Mouse (Mus musculus): ENCODE results near the gene Sfmbt1.

Gene Sfmbt1

DNA sequence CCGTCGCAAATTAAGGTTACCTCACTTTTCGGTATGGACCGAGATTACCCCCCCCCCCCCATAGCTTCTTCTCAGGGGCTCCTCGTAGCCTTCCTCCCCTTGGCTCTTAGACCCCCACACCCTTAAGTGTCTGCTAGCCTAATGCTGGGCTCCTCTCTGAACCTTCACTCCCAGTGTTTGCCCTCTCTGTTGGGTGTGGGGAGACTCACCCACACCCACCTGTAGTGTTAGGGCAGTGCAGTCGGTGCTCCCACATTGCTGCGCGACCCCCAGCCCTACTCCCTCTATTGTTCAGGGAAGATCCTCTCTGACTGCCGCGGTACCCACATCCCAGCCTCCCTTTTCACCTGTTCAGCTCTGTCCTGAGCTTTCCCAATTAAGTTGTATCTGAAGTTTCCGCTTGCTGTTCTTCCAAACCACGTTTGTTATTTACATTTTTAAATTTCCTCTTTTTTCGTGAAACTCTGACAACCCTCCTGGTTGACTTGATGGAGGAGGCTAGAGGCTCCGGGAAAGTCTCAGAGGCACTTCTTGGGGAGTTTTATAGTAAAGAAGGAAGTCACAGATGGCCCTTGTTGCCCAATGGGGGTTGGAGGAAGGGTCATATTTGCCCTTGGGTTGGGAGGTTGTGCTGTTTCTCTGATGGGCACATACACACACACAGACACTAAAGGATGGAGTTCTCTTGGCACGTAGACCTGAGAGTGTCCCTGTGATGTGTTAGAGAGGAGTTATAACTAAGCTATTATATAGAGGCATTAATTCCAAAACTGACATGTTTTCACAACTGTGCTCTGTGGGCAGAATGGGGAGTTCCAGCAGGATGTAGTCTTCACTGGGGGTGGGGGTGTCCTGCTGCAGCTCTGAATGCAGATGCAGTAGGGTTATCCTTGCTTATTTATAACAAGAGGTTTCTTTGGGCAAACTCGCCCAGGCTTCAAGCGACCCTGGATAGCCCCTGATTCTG is 111.8 kb downstream of the Sfmbt1 start:
- DNase-seq, result peak; percentile 85

DNA sequence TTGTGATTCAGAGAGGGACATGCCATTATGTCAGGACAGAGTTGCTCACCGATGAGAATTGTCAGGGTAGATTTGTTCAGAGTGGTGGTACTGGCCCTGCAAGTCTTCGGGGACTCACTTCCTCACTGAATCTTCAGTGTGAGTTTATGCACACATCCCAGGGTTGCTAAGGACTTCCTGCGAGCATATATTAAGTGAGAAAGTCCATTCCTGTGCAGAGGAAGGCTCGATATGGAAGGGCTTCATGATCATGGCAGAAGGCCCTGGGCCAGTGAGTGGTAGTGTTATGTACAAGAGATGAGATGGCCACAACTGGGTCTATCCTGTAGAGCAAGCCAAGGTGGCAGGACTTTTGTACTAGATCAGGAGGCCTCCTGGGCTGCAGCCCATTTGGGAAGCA is 112.8 kb downstream of the Sfmbt1 start:
- DNase-seq, result peak; percentile 79

DNA sequence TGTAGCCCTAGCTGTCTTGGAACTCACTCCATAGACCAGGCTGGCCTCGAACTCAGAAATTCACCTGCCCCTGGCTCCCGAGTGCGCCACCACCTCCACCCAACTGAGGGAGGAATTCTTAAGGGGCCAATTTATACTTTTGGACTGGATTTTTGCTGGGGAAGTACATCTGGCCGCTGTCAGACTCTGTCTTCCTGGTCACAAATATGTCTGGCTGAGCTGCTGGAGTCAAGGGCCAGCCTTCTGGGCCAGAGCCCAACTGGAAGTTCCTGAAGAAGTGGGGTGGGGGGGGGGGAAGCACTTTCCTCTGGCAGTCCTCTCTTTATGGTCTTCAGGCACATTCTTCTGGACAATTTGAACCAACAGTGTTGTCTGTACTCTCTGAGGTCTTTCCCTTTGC is 113.4 kb downstream of the Sfmbt1 start:
- DNase-seq, result peak; percentile 97

DNA sequence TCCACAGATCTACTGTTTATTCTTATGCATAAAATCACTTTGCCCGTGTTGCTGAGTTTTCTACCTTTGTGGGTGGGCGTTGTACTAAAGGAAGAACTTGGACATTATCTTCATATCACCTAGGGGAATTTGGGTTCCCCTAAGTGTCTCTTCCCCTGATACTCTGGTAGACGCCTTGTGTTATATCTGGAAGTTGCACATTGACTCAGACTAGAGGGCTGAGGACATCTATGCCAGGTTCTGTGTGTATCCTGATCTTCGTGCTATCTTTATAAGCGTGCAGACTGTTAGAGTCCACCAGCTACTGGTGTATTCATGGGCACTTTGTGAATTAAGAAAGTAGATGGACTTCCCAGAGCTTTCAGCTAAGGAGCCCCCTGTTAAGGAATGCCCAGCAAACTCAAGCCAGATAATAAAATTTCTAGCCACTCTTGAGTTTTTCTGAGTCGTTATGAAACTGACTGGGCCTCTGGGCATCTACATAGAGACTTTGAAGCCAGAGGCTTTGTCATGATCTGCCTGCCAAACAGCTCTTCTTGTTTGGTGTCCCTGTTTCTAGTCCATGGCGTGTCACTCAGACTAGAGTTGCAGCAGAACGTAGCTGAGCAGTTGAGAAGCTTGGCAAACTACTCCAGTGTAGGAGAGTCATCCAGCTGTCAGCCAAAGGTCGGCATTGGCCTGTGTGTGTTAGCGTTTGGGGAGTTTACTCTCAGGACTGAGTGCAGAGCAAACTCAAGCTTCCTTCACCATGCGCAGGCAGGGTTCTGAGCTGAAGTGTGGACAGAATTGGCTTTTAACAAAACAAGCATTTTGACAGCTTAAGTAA is 114.2 kb downstream of the Sfmbt1 start:
- DNase-seq, result peak; percentile 98

DNA sequence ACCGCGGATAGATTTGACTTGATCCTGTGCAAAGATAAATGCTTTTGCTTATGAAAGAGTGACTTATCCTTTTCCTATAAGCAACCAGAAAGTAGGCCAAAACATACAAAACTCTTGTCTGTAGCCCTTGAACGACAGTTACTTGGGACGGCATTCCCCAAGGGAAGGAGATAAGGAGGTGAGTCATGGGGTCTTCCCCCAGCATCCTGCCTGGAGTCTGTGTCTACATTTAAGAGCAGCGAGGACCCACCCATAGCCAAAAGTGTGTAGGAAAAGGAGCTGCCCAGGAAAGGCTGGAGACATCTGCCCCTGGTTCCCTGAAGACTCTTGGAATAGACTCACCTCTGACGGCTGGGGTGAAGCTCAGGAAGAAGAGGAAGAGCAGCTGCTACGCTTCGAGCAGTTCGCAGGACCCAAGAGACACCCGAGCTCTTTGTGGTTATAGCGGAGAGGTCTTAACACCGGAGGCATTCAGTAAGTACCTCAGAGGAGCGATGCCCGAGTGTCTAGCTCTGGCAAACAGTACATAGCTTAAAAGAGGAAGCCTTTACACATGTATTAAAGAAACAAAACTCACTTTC is 122.9 kb downstream of the Sfmbt1 start:
- peak; percentile 89 for DNase-seq

GRCm38 (mm10) chr14:30843701-30844100 is 129.1 kb downstream of the Sfmbt1 start:
- no peak for DNase-seq

DNA sequence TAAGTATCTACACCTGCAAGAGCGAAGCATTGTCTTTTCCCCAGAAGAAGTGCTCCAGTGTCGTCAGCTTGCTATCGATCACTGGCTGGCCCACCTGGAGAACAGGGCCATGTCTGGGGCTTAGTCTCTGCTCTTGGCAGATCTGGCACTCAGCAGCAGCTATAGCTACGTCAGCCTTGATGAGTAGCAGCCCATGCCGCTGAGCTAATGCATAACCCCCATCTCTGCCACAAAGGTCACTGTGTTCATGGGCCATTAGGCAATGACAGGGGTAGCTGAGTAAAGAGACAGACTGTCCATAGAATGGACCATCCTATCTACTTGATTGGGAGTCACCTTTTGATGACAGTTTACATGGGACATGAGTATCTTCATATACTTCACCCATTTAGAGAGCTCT is 135.9 kb downstream of the Sfmbt1 start:
- no peak for DNase-seq

- peak; percentile 93 for DNase-seq
These were observed 137.7 kb downstream of the Sfmbt1 start for GRCm38 (mm10) chr14:30852325-30852724.

DNA sequence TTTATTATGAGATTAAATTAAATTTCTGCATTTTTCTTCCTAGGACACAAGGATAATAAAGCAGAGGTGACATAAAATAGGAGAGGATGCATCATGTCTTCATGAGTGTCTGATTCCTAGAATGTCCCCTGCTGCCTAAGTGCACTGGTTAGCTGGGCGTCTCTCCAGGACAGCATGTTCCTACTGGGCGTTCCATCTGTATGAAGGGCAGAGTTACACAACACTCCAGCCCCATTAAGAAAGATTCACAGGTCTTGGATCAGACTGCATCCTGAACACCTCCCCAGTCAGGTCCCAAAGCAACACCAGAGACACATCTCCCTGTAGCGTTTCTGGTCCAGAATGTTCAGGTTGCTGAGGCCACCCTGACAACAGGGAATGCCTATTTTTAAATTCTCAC is 140.7 kb downstream of the Sfmbt1 start:
- peak; percentile 96 for DNase-seq

DNA sequence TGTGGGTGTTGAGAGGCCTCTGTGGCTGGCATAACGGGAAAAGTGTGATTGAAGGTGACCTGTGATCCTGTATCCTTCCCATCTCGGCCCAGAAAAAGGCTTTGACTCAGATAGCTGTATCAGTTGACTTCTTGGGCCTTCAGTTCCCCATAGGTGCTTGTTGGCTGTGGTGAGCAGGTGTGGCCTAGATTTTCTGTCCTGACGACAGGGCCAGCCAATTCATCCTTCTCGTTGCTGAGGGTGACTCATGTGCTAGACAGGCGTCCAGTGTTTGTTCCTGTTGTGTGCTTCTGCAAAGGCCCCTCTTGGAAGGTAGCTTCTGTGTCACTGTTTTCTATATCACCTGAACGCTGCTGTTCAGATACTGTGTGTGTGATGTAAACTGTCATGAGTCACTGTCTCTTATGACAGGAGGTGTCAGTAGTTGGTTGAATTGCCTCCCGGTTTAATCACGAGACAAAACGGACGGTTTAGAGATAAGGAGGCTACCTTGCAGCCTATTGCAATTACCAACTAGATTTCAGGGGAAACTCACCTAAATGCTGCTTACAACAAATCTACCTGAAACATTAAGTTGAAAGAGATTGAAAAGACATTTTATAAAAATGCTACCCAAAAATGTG is 142.3 kb downstream of the Sfmbt1 start:
- no peak for DNase-seq

GRCm38 (mm10) chr14:30857990-30858389 is 143.3 kb downstream of the Sfmbt1 start:
- DNase-seq, result peak; percentile 89

GRCm38 (mm10) chr14:30861421-30862125 is 146.9 kb downstream of the Sfmbt1 start:
- DNase-seq, result peak; percentile 84

GRCm38 (mm10) chr14:30862368-30862767 is 147.7 kb downstream of the Sfmbt1 start:
- DNase-seq, result peak; percentile 72

GRCm38 (mm10) chr14:30865311-30865710 is 150.7 kb downstream of the Sfmbt1 start:
- DNase-seq, result peak; percentile 91

DNA sequence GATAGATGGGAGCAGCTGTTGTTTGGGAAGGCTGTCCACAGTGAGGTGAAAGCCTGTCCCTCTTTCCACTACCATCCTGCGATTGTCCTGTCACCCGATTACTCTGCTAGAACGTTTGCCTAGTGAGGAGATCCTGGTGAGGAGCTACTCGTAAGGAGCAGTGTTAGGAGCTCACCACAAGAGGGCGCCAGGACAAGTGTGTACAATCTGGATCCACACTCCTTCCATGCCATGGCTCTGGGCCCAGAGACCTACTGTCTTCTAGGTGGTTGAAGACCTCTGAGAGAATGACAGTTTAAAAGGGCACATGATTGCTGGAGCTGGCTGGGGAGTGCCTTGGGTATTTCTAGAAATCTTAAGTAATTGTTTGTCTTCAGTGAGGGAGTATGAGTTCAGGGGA is 152.4 kb downstream of the Sfmbt1 start:
- DNase-seq, result peak; percentile 96

- DNase-seq, result peak; percentile 85
These were observed 154.2 kb downstream of the Sfmbt1 start for GRCm38 (mm10) chr14:30868826-30869225.

DNA sequence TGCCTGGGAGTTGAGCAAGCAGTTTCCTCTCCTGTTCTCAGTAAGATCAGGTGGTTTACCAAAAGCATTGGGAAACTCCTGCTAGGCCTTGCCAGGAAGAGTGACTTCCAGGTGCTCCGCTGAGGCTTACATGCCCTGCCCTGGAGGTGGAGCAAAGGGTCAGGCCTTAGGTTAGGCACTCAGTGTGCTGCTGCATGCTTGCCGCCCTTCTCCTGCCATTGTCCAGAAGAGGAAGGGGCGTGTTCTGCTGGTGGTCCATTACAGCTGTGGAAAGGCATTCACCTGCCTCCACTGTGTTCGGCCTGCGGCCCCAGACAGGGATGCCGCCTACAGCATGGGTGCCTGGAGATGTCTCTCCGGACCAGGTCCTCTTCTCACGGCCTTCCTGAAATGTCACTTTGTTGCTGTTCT is 154.7 kb downstream of the Sfmbt1 start:
- peak; percentile 99 for DNase-seq

- DNase-seq, result peak; percentile 97
These were observed 155.8 kb downstream of the Sfmbt1 start for GRCm38 (mm10) chr14:30870206-30871147.

Data from heart, adult 11 months (tissue).